Mouse (Mus musculus) MEL (cell line): ENCODE measurements around the gene Kcnk2.

Source experiments
- CTCF ChIP-seq, 3 experiments: IDR thresholded peaks in 2 of 3; conservative IDR thresholded peaks in 1 of 3; 2 replicates each; pipeline ENCODE4 v1.5.1; 2011 to 2012; ENCODE audit warnings: low read length in 3 of 3, low read depth in 2 of 3, mild to moderate bottlenecking in 2 of 3, improper control_type of control experiment in 1 of 3, inconsistent platforms in 1 of 3, mixed read lengths in 1 of 3, moderate library complexity in 1 of 3; ENCODE audit not compliant: control insufficient read depth in 1 of 3, insufficient read depth in 1 of 3, poor library complexity in 1 of 3, severe bottlenecking in 1 of 3
- EP300 ChIP-seq, 2 experiments: IDR thresholded peaks; 2 replicates each; pipeline ENCODE4 v1.6.1; 2011; ENCODE audit warnings: improper control_type of control experiment in 2 of 2, low read length in 2 of 2, low read depth in 1 of 2, mild to moderate bottlenecking in 1 of 2
- GATA1 ChIP-seq: IDR thresholded peaks from 2 replicates; pipeline ENCODE4 v1.6.1; 2011; ENCODE audit warnings: low read depth, low read length, improper control_type of control experiment
- KAT2A ChIP-seq: conservative IDR thresholded peaks from 2 replicates; pipeline ENCODE4 v1.6.1; 2012; ENCODE audit warnings: low read depth, low read length, improper control_type of control experiment, inconsistent platforms
- NELFE ChIP-seq: IDR thresholded peaks from 2 replicates; pipeline ENCODE4 v1.6.1; 2011; ENCODE audit warnings: low read depth, low read length, improper control_type of control experiment
- POLR2A ChIP-seq, 2 experiments: IDR thresholded peaks; 2 replicates each; pipeline ENCODE4 v1.6.1; 2011 to 2012; ENCODE audit warnings: low read length in 2 of 2, mild to moderate bottlenecking in 2 of 2, control low read depth in 1 of 2, improper control_type of control experiment in 1 of 2, low read depth in 1 of 2, moderate library complexity in 1 of 2; ENCODE audit not compliant: control insufficient read depth in 1 of 2, insufficient read depth in 1 of 2, poor library complexity in 1 of 2
- USF1 ChIP-seq: IDR thresholded peaks from 2 replicates; pipeline ENCODE4 v1.6.1; 2014; ENCODE audit warnings: low read depth, mild to moderate bottlenecking, inconsistent platforms, low read length, improper control_type of control experiment, moderate library complexity

DNA sequence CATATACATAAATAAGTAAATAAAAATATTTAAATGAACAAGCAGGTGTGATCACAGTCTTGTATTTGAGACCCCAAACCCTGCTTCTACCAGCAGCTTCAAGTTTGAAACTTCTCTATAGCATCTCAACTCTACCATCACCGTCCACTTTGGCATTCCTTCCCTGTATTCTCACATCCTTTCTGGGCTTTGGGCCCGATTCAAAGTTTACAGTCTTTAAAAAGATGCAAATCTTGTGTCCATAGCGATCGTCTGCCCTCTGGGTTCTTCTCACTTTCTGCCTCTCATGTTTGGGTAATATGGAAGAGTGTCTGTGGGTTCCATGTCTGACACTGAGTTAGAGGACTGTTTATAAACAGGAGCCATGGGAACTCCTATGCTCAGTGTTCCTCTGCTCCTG is 237.4 kb downstream of the Kcnk2 start:
- TF ChIP-seq GATA1 (no peak), POLR2A (IDR thresholded peaks at IDR 0.05; ENCODE audit: control insufficient read depth in 1 of 2, insufficient read depth in 1 of 2, low read depth in 1 of 2, low read length in 2 of 2, poor library complexity in 1 of 2) (no peak), KAT2A (no peak), EP300 (IDR thresholded peaks at IDR 0.05; ENCODE audit: low read depth in 1 of 2, low read length in 2 of 2) (no peak), USF1 (no peak), CTCF (IDR thresholded peaks at IDR 0.05 in 2 of 3, conservative IDR thresholded peaks at IDR 0.05 in 1 of 3; ENCODE audit: control insufficient read depth in 1 of 3, insufficient read depth in 1 of 3, low read depth in 2 of 3, low read length in 3 of 3, poor library complexity in 1 of 3, severe bottlenecking in 1 of 3) (no peak), NELFE (no peak)
